Mouse (Mus musculus): ENCODE data around the gene Rnf149.

GRCm38 (mm10) chr1:39502817-39503633 is 74.2 kb downstream of the Rnf149 start:
- no peak for TF ChIP-seq GATA1 (IDR thresholded peaks at IDR 0.05; ENCODE audit: borderline replicate concordance, low read length)
- no peak for TF ChIP-seq FLI1 (IDR thresholded peaks at IDR 0.05; ENCODE audit: low read length)

All from megakaryocyte, embryonic 14.5 days (primary cell).